Mouse (Mus musculus) MEL (cell line): ENCODE results near the gene Tdrd12. TPM values are rescaled to one million over a fixed set of nuclear protein-coding genes. Genes with fewer than 3 reads are reported as not detected.
"Not testable (repeated sequence)": the region's sequence is repeated elsewhere in the genome, so short reads cannot be mapped to it uniquely, and the experiment has no call there.

Source experiments
- DNase-seq: peaks from one replicate; pipeline ENCODE4 v3.0.0; 2011; ENCODE audit warnings: low read depth, low spot score
- H3K27ac ChIP-seq: 2 replicates; pipeline ENCODE4 v1.5.1; 2012; ENCODE audit warnings: low read depth, mild to moderate bottlenecking, control low read depth, low read length, moderate library complexity; ENCODE audit not compliant: control insufficient read depth
- H3K27me3 ChIP-seq, 2 experiments: fragments of 150-350 bp in 1 of 2; sonication (generic) in 1 of 2; 2 replicates each; pipeline ENCODE4 v1.6.1; 2012; ENCODE audit warnings: low read length in 2 of 2, mild to moderate bottlenecking in 2 of 2, improper control_type of control experiment in 1 of 2, moderate library complexity in 1 of 2; ENCODE audit not compliant: insufficient read depth in 2 of 2, control insufficient read depth in 1 of 2
- H3K36me3 ChIP-seq, 2 experiments: 2 replicates each; pipeline ENCODE4 v1.6.1; 2012 to 2014; ENCODE audit warnings: low read length in 2 of 2, improper control_type of control experiment in 1 of 2, inconsistent platforms in 1 of 2, mild to moderate bottlenecking in 1 of 2; ENCODE audit not compliant: insufficient read depth in 2 of 2, control insufficient read depth in 1 of 2
- H3K4me1 ChIP-seq, 2 experiments: fragments of 150-350 bp in 1 of 2; sonication (generic) in 1 of 2; 2 replicates each; pipeline ENCODE4 v1.6.1; 2012; ENCODE audit warnings: low read length in 2 of 2, improper control_type of control experiment in 1 of 2, mild to moderate bottlenecking in 1 of 2; ENCODE audit not compliant: insufficient read depth in 2 of 2, control insufficient read depth in 1 of 2
- H3K4me3 ChIP-seq, 2 experiments: fragments of 150-350 bp in 1 of 2; sonication (generic) in 1 of 2; 2 replicates each; pipeline ENCODE4 v1.5.1; 2012; ENCODE audit warnings: low read depth in 2 of 2, low read length in 2 of 2, mild to moderate bottlenecking in 2 of 2, moderate library complexity in 2 of 2, control low read depth in 1 of 2, improper control_type of control experiment in 1 of 2; ENCODE audit not compliant: control insufficient read depth in 1 of 2, insufficient read depth in 1 of 2
- H3K79me2 ChIP-seq: 2 replicates; pipeline ENCODE4 v1.6.1; 2012; ENCODE audit warnings: mild to moderate bottlenecking, low read length, moderate library complexity; ENCODE audit not compliant: control insufficient read depth, poor library complexity, insufficient read depth
- H3K9ac ChIP-seq: 2 replicates; pipeline ENCODE4 v1.6.1; 2012; ENCODE audit warnings: low read depth, mild to moderate bottlenecking, control low read depth, low read length, moderate library complexity; ENCODE audit not compliant: control insufficient read depth, poor library complexity, severe bottlenecking
- H3K9me3 ChIP-seq: fragments of 150-350 bp; sonication (generic); replicated peaks from 2 replicates; pipeline ENCODE4 v1.6.1; 2012; ENCODE audit warnings: mild to moderate bottlenecking, low read length, improper control_type of control experiment, moderate library complexity; ENCODE audit not compliant: insufficient read depth
- CTCF ChIP-seq, 3 experiments: IDR thresholded peaks in 2 of 3; conservative IDR thresholded peaks in 1 of 3; 2 replicates each; pipeline ENCODE4 v1.5.1; 2011 to 2012; ENCODE audit warnings: low read length in 3 of 3, low read depth in 2 of 3, mild to moderate bottlenecking in 2 of 3, improper control_type of control experiment in 1 of 3, inconsistent platforms in 1 of 3, mixed read lengths in 1 of 3, moderate library complexity in 1 of 3; ENCODE audit not compliant: control insufficient read depth in 1 of 3, insufficient read depth in 1 of 3, poor library complexity in 1 of 3, severe bottlenecking in 1 of 3
- ELF1 ChIP-seq: IDR thresholded peaks from 2 replicates; pipeline ENCODE4 v1.6.1; 2014; ENCODE audit warnings: low read depth, mild to moderate bottlenecking, inconsistent platforms, low read length, improper control_type of control experiment, moderate library complexity
- EP300 ChIP-seq, 2 experiments: IDR thresholded peaks; 2 replicates each; pipeline ENCODE4 v1.6.1; 2011; ENCODE audit warnings: improper control_type of control experiment in 2 of 2, low read length in 2 of 2, low read depth in 1 of 2, mild to moderate bottlenecking in 1 of 2
- GABPA ChIP-seq: IDR thresholded peaks from 2 replicates; pipeline ENCODE4 v1.6.1; 2012; ENCODE audit warnings: low read depth, mild to moderate bottlenecking, inconsistent platforms, low read length, improper control_type of control experiment, moderate library complexity
- MAX ChIP-seq: IDR thresholded peaks from 2 replicates; pipeline ENCODE4 v1.6.1; 2011; ENCODE audit warnings: low read length, improper control_type of control experiment
- MYB ChIP-seq: IDR thresholded peaks from 2 replicates; pipeline ENCODE4 v1.6.1; 2011; ENCODE audit warnings: mild to moderate bottlenecking, low read depth, low read length, improper control_type of control experiment
- POLR2A ChIP-seq, 2 experiments: IDR thresholded peaks; 2 replicates each; pipeline ENCODE4 v1.6.1; 2011 to 2012; ENCODE audit warnings: low read length in 2 of 2, mild to moderate bottlenecking in 2 of 2, control low read depth in 1 of 2, improper control_type of control experiment in 1 of 2, low read depth in 1 of 2, moderate library complexity in 1 of 2; ENCODE audit not compliant: control insufficient read depth in 1 of 2, insufficient read depth in 1 of 2, poor library complexity in 1 of 2
- RAD21 ChIP-seq: IDR thresholded peaks from 2 replicates; pipeline ENCODE4 v1.6.1; 2011; ENCODE audit warnings: mild to moderate bottlenecking, low read depth, low read length, improper control_type of control experiment
- SIN3A ChIP-seq: IDR thresholded peaks from 2 replicates; pipeline ENCODE4 v1.6.1; 2012; ENCODE audit warnings: low read length, improper control_type of control experiment, inconsistent platforms
- SMC3 ChIP-seq: IDR thresholded peaks from 2 replicates; pipeline ENCODE4 v1.6.1; 2011; ENCODE audit warnings: low read depth, low read length, improper control_type of control experiment
- UBTF ChIP-seq: IDR thresholded peaks from 2 replicates; pipeline ENCODE4 v1.6.1; 2012; ENCODE audit warnings: low read depth, mild to moderate bottlenecking, inconsistent platforms, low read length, improper control_type of control experiment, moderate library complexity, borderline replicate concordance; ENCODE audit not compliant: insufficient read depth
- USF1 ChIP-seq: IDR thresholded peaks from 2 replicates; pipeline ENCODE4 v1.6.1; 2014; ENCODE audit warnings: low read depth, mild to moderate bottlenecking, inconsistent platforms, low read length, improper control_type of control experiment, moderate library complexity
- ZC3H11A ChIP-seq: IDR thresholded peaks from 2 replicates; pipeline ENCODE4 v1.6.1; 2012; ENCODE audit warnings: low read depth, mild to moderate bottlenecking, inconsistent platforms, low read length, improper control_type of control experiment
- ZMIZ1 ChIP-seq: IDR thresholded peaks from 2 replicates; pipeline ENCODE4 v1.6.1; 2012; ENCODE audit warnings: low read depth, mild to moderate bottlenecking, inconsistent platforms, low read length, improper control_type of control experiment, moderate library complexity
- polyA plus RNA-seq, 2 experiments: library from polyadenylated mRNA; stranded (reverse) in 1 of 2; unstranded in 1 of 2; fragments of >175 nt in 1 of 2; fragments of >200 nt in 1 of 2; gene quantifications; 2 replicates each; pipeline versions ENCODE4 v1.2.1 to v1.2.4; 2012; ENCODE audit warnings: low replicate concordance in 2 of 2, low read depth in 1 of 2; ENCODE audit not compliant: insufficient read length in 2 of 2, insufficient read depth in 1 of 2, missing spikeins in 1 of 2
- total RNA-seq: library from RNA; depleted of rRNA; stranded (reverse); fragments of 300-350 nt; gene quantifications from 2 replicates; pipeline ENCODE4 v1.2.3, GENCODE M21; 2012

Tdrd12 gene
- total and polyA plus RNA-seq, 3 experiments = 0.25 to 0.50 TPM; not detected in 1

- TF ChIP-seq USF1 = no peak
- TF ChIP-seq GABPA = no peak
- TF ChIP-seq UBTF = no peak
- 0 out of 2 replicates have a peak, but pooled peaks have one; percentile 29 for TF ChIP-seq SIN3A
- no peak for TF ChIP-seq MYB
- 0 out of 4 replicates have a peak, but pooled peaks of 1 of the 2 experiments have one; percentile 21 for TF ChIP-seq EP300 (IDR thresholded peaks at IDR 0.05; ENCODE audit: low read depth in 1 of 2, low read length in 2 of 2)
- no peak for TF ChIP-seq ELF1
- TF ChIP-seq ZMIZ1 = no peak
- TF ChIP-seq POLR2A (IDR thresholded peaks at IDR 0.05; ENCODE audit: control insufficient read depth in 1 of 2, insufficient read depth in 1 of 2, low read depth in 1 of 2, low read length in 2 of 2, poor library complexity in 1 of 2) = no peak
- TF ChIP-seq MAX = no peak
Observed at GRCm38 (mm10) chr7:35579849-35580248, 42.3 kb upstream of the Tdrd12 start (continued).

- not testable (repeated sequence) for H3K79me2 ChIP-seq, H3K27ac ChIP-seq
- DNase-seq = peak; percentile 49
Observed at GRCm38 (mm10) chr7:35570883-35571282, 33.3 kb upstream of the Tdrd12 start.

GRCm38 (mm10) chr7:35569724-35570123 lies 32.2 kb upstream of the Tdrd12 start:
- H3K27ac ChIP-seq, H3K27me3 ChIP-seq: not testable (repeated sequence)

More at GRCm38 (mm10) chr7:35570883-35571282, 33.3 kb upstream of the Tdrd12 start:
- H3K4me1 ChIP-seq = peaks cover 0 to 15% of the 10 kb centered on the region in 2 experiments; a peak in 2 of 4 replicates
- TF ChIP-seq CTCF (IDR thresholded peaks at IDR 0.05 in 2 of 3, conservative IDR thresholded peaks at IDR 0.05 in 1 of 3; ENCODE audit: control insufficient read depth in 1 of 3, insufficient read depth in 1 of 3, low read depth in 2 of 3, low read length in 3 of 3, poor library complexity in 1 of 3, severe bottlenecking in 1 of 3) (peak in 2 of 3 experiments; percentile 20 to 34; a peak in 3 of 6 replicates), SMC3 (peak; percentile 35), RAD21 (peak; percentile 36), ZC3H11A (peak; percentile 49)
- TF ChIP-seq, all 39 proteins: peak for 4; not testable (repeated sequence) for 35
- not testable (repeated sequence) for H3K36me3 ChIP-seq, H3K9ac ChIP-seq, H3K9me3 ChIP-seq, H3K27me3 ChIP-seq
- H3K4me3 ChIP-seq = peak overlapping the region; percentile 19 to 26; a peak in 2 of 4 replicates

GRCm38 (mm10) chr7:35565965-35566364 lies 28.4 kb upstream of the Tdrd12 start:
- H3K27ac ChIP-seq, H3K9me3 ChIP-seq, H3K4me3 ChIP-seq, H3K9ac ChIP-seq, H3K27me3 ChIP-seq, H3K79me2 ChIP-seq, DNase-seq, H3K36me3 ChIP-seq: not testable (repeated sequence)
- peaks cover 4 to 32% of the 10 kb centered on the region in 2 experiments; a peak in 3 of 4 replicates for H3K4me1 ChIP-seq

More at GRCm38 (mm10) chr7:35569724-35570123, 32.2 kb upstream of the Tdrd12 start:
- peak; percentile 30 for DNase-seq
- not testable (repeated sequence) for H3K9ac ChIP-seq, H3K36me3 ChIP-seq, H3K4me3 ChIP-seq, H3K9me3 ChIP-seq
- peaks cover 0 to 15% of the 10 kb centered on the region in 2 experiments; a peak in 2 of 4 replicates for H3K4me1 ChIP-seq
- TF ChIP-seq CTCF (IDR thresholded peaks at IDR 0.05 in 2 of 3, conservative IDR thresholded peaks at IDR 0.05 in 1 of 3; ENCODE audit: control insufficient read depth in 1 of 3, insufficient read depth in 1 of 3, low read depth in 2 of 3, low read length in 3 of 3, poor library complexity in 1 of 3, severe bottlenecking in 1 of 3) (peak in 2 of 3 experiments; percentile 36 to 53; a peak in 5 of 6 replicates), SMC3 (peak; percentile 33), ZC3H11A (peak; percentile 28)
- TF ChIP-seq, all 39 proteins: peak for 3; not testable (repeated sequence) for 36
- H3K79me2 ChIP-seq = not testable (repeated sequence)

- H3K4me1 ChIP-seq = peaks cover 12 to 32% of the 10 kb centered on the region in 2 experiments
Observed at GRCm38 (mm10) chr7:35564872-35565271, 27.3 kb upstream of the Tdrd12 start.

More at GRCm38 (mm10) chr7:35564872-35565271, 27.3 kb upstream of the Tdrd12 start:
- H3K36me3 ChIP-seq = peaks cover 0 to 17% of the 10 kb centered on the region in 2 experiments; a peak in 2 of 4 replicates
- H3K9me3 ChIP-seq, H3K27ac ChIP-seq, H3K4me3 ChIP-seq, DNase-seq, H3K27me3 ChIP-seq, H3K79me2 ChIP-seq, H3K9ac ChIP-seq: not testable (repeated sequence)
